Mouse (Mus musculus): ENCODE measurements around the gene Grid1. TPM values are rescaled to one million over a fixed set of nuclear protein-coding genes. Genes with fewer than 3 reads are reported as not detected.

Grid1 gene
- polyA plus RNA-seq, 1 experiment from 2014 or later, result 5.2 TPM

- H3K9me3 ChIP-seq, result no peaks in the 10 kb centered on the region
These were observed 72.0 kb downstream of the Grid1 start for GRCm38 (mm10) chr14:34891769-34892532.

GRCm38 (mm10) chr14:34896253-34896982 is 76.5 kb downstream of the Grid1 start:
- ATAC-seq (ENCODE audit: low read depth), result peak; percentile 85
- Histone ChIP-seq H3K4me1 (replicated peaks) (peaks cover 34% of the 10 kb centered on the region), H3K9ac (peak overlapping the region; percentile 67), H3K27me3 (peaks cover 28% of the 10 kb centered on the region; the same call in 1 of the 2 replicates), H3K4me2 (peak overlapping the region; percentile 61), H3K4me3 (peak overlapping the region; percentile 32), H3K9me3 (no peaks in the 10 kb centered on the region), H3K27ac (replicated peaks) (peak overlapping the region; percentile 85), H3K36me3 (no peaks in the 10 kb centered on the region)
- WGBS, result 6% methylated on average over 33 of the region's 33 CpGs

More at GRCm38 (mm10) chr14:34891769-34892532, 72.0 kb downstream of the Grid1 start:
- 0 out of 2 replicates have a peak, but pooled peaks have one; percentile 28 for ATAC-seq (ENCODE audit: low read depth)
- H3K4me2 ChIP-seq, result no peak overlapping the region
- H3K27me3 ChIP-seq, result peaks cover 19% of the 10 kb centered on the region; the same call in 1 of the 2 replicates
- H3K9ac ChIP-seq, result no peak overlapping the region
- no peak overlapping the region for H3K4me3 ChIP-seq
- H3K4me1 ChIP-seq (replicated peaks), result peaks cover 36% of the 10 kb centered on the region
- no peak overlapping the region for H3K27ac ChIP-seq (replicated peaks)
- no peaks in the 10 kb centered on the region for H3K36me3 ChIP-seq
- WGBS, result 7% methylated on average over 6 of the region's 6 CpGs

GRCm38 (mm10) chr14:34903854-34904253 is 83.9 kb downstream of the Grid1 start:
- Histone ChIP-seq H3K9ac (0 out of 2 replicates have a peak overlapping the region, but pooled peaks have one; percentile 31), H3K4me1 (replicated peaks) (peaks cover 31% of the 10 kb centered on the region), H3K36me3 (no peaks in the 10 kb centered on the region), H3K4me3 (no peak overlapping the region), H3K9me3 (no peaks in the 10 kb centered on the region), H3K4me2 (no peak overlapping the region), H3K27me3 (no peaks in the 10 kb centered on the region), H3K27ac (replicated peaks) (0 out of 2 replicates have a peak overlapping the region, but pooled peaks have one; percentile 9)
- ATAC-seq (ENCODE audit: low read depth), result no peak
- 32% methylated on average over 4 of the region's 4 CpGs for WGBS

- Histone ChIP-seq H3K9ac (no peak overlapping the region), H3K4me3 (no peak overlapping the region), H3K4me1 (replicated peaks) (peaks cover 48% of the 10 kb centered on the region), H3K9me3 (no peaks in the 10 kb centered on the region), H3K4me2 (no peak overlapping the region), H3K27ac (replicated peaks) (no peak overlapping the region), H3K36me3 (no peaks in the 10 kb centered on the region), H3K27me3 (no peaks in the 10 kb centered on the region)
- 57% methylated on average over 2 of the region's 2 CpGs for WGBS
- no peak for ATAC-seq (ENCODE audit: low read depth)
These were observed 85.8 kb downstream of the Grid1 start for GRCm38 (mm10) chr14:34905697-34906096.

- WGBS, result 57% methylated on average over 2 of the region's 2 CpGs
- no peak overlapping the region for H3K4me3 ChIP-seq
- H3K9ac ChIP-seq, result no peak overlapping the region
- H3K27ac ChIP-seq (replicated peaks), result no peak overlapping the region
- ATAC-seq (ENCODE audit: low read depth), result no peak
- H3K36me3 ChIP-seq, result no peaks in the 10 kb centered on the region
- H3K9me3 ChIP-seq, result no peaks in the 10 kb centered on the region
- peaks cover 43% of the 10 kb centered on the region for H3K4me1 ChIP-seq (replicated peaks)
- H3K27me3 ChIP-seq, result no peaks in the 10 kb centered on the region
- no peak overlapping the region for H3K4me2 ChIP-seq
These were observed 88.5 kb downstream of the Grid1 start for GRCm38 (mm10) chr14:34908366-34908765.

GRCm38 (mm10) chr14:34908804-34909203 is 88.9 kb downstream of the Grid1 start:
- Histone ChIP-seq H3K27ac (replicated peaks) (peak overlapping the region; percentile 46), H3K4me2 (no peak overlapping the region), H3K4me3 (no peak overlapping the region), H3K9me3 (no peaks in the 10 kb centered on the region), H3K27me3 (no peaks in the 10 kb centered on the region), H3K9ac (no peak overlapping the region), H3K4me1 (replicated peaks) (peaks cover 38% of the 10 kb centered on the region), H3K36me3 (no peaks in the 10 kb centered on the region)
- WGBS, result 12% methylated on average over 4 of the region's 4 CpGs
- ATAC-seq (ENCODE audit: low read depth), result peak; percentile 59

GRCm38 (mm10) chr14:34916315-34916714 is 96.4 kb downstream of the Grid1 start:
- Histone ChIP-seq H3K4me1 (replicated peaks) (peaks cover 15% of the 10 kb centered on the region; the same call in 1 of the 2 replicates), H3K4me3 (no peak overlapping the region), H3K9me3 (no peaks in the 10 kb centered on the region), H3K36me3 (no peaks in the 10 kb centered on the region), H3K27me3 (no peaks in the 10 kb centered on the region), H3K9ac (no peak overlapping the region), H3K27ac (replicated peaks) (no peak overlapping the region), H3K4me2 (no peak overlapping the region)
- 66% methylated on average over 6 of the region's 6 CpGs for WGBS
- ATAC-seq (ENCODE audit: low read depth), result no peak

GRCm38 (mm10) chr14:34917111-34917510 is 97.2 kb downstream of the Grid1 start:
- H3K4me2 ChIP-seq, result no peak overlapping the region
- H3K27ac ChIP-seq (replicated peaks), result no peak overlapping the region
- no peaks in the 10 kb centered on the region for H3K27me3 ChIP-seq
- H3K9me3 ChIP-seq, result no peaks in the 10 kb centered on the region
- H3K4me1 ChIP-seq (replicated peaks), result peaks cover 23% of the 10 kb centered on the region
- H3K9ac ChIP-seq, result no peak overlapping the region
- H3K36me3 ChIP-seq, result no peaks in the 10 kb centered on the region
- no peak for ATAC-seq (ENCODE audit: low read depth)
- no peak overlapping the region for H3K4me3 ChIP-seq
- WGBS, result 39% methylated on average over 1 of the region's 1 CpGs

- Histone ChIP-seq H3K36me3 (no peaks in the 10 kb centered on the region), H3K9me3 (no peaks in the 10 kb centered on the region), H3K4me1 (replicated peaks) (peaks cover 25% of the 10 kb centered on the region), H3K27ac (replicated peaks) (no peak overlapping the region), H3K9ac (no peak overlapping the region), H3K4me2 (no peak overlapping the region), H3K4me3 (no peak overlapping the region), H3K27me3 (no peaks in the 10 kb centered on the region)
- ATAC-seq (ENCODE audit: low read depth), result no peak
- WGBS, result 61% methylated on average over 6 of the region's 6 CpGs
These were observed 99.3 kb downstream of the Grid1 start for GRCm38 (mm10) chr14:34919221-34919620.

GRCm38 (mm10) chr14:34921265-34921664 is 101.4 kb downstream of the Grid1 start:
- H3K36me3 ChIP-seq, result no peaks in the 10 kb centered on the region
- H3K9ac ChIP-seq, result no peak overlapping the region
- H3K4me1 ChIP-seq (replicated peaks), result peaks cover 25% of the 10 kb centered on the region
- H3K4me2 ChIP-seq, result no peak overlapping the region
- no peak overlapping the region for H3K27ac ChIP-seq (replicated peaks)
- WGBS, result 61% methylated on average over 9 of the region's 9 CpGs
- no peak overlapping the region for H3K4me3 ChIP-seq
- H3K27me3 ChIP-seq, result no peaks in the 10 kb centered on the region
- ATAC-seq (ENCODE audit: low read depth), result 0 out of 2 replicates have a peak, but pooled peaks have one; percentile 44
- no peaks in the 10 kb centered on the region for H3K9me3 ChIP-seq

- ATAC-seq (ENCODE audit: low read depth), result no peak
- no peaks in the 10 kb centered on the region for H3K9me3 ChIP-seq
- no peak overlapping the region for H3K27ac ChIP-seq (replicated peaks)
- no peaks in the 10 kb centered on the region for H3K36me3 ChIP-seq
- H3K27me3 ChIP-seq, result no peaks in the 10 kb centered on the region
- peaks cover 19% of the 10 kb centered on the region for H3K4me1 ChIP-seq (replicated peaks)
- H3K4me3 ChIP-seq, result no peak overlapping the region
- 83% methylated on average over 5 of the region's 5 CpGs for WGBS
- H3K4me2 ChIP-seq, result no peak overlapping the region
- no peak overlapping the region for H3K9ac ChIP-seq
These were observed 105.1 kb downstream of the Grid1 start for GRCm38 (mm10) chr14:34925021-34925420.

GRCm38 (mm10) chr14:34930040-34930719 is 110.3 kb downstream of the Grid1 start:
- H3K4me2 ChIP-seq, result no peak overlapping the region
- ATAC-seq (ENCODE audit: low read depth), result no peak
- H3K27me3 ChIP-seq, result no peaks in the 10 kb centered on the region
- WGBS, result 77% methylated on average over 8 of the region's 8 CpGs
- peaks cover 41% of the 10 kb centered on the region for H3K4me1 ChIP-seq (replicated peaks)
- H3K9me3 ChIP-seq, result no peaks in the 10 kb centered on the region
- no peak overlapping the region for H3K4me3 ChIP-seq
- H3K36me3 ChIP-seq, result no peaks in the 10 kb centered on the region
- no peak overlapping the region for H3K27ac ChIP-seq (replicated peaks)
- no peak overlapping the region for H3K9ac ChIP-seq
